Comparison of ENCODE assay signal across 20 mouse cellular contexts in the genomic region with DNA sequence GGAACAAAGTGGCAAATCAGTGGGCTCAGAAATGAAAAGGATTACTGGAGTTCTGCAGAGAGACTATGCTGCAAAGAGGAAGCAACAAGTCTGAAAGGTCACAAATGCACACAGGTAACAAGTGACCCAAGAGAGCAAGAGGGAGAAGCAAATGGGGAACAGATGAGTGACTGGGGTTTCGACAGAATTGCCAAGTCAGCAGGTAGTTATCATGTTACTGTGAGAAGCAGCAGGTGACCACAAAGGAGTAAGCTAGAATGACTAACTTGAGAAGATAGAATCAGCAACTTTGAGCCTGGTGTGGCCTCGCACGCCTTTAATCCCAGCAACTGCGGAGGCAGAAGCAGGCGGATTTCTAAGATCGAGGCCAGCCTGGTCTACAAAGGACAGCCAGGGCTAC. TPM values are rescaled to one million over a fixed set of nuclear protein-coding genes. Genes with fewer than 3 reads are reported as not detected.
DNase-seq lines count a peak whose midpoint lies in the region; ATAC-seq and TF ChIP-seq lines count a peak whose summit lies in the region.
"Had no signal": no experiment of that assay in that cellular context is flagged by ENCODE, and none has a peak within 500 bp of the region (broad histone marks: within the 10 kb centered on the region; RNA-seq: fewer than 3 reads in every experiment).

No protein-coding gene starts in this region.

- WGBS in embryonic facial prominence, embryonic 10.5 days: 85% methylated on average over 6 of the region's 6 CpGs
- WGBS in liver, embryonic 12.5 days (ENCODE audit: insufficient replicate concordance): 61% methylated on average over 6 of the region's 6 CpGs

- peak; percentile 30; the same call in 1 of the 2 replicates for ATAC-seq in granulocyte monocyte progenitor cell, adult 5-6 weeks (replicated peaks; ENCODE audit: poor library complexity, severe bottlenecking)
- 0 out of 2 replicates have a peak, but pooled peaks have one; percentile 30 for ATAC-seq in megakaryocyte, adult 5-6 weeks (ENCODE audit: poor library complexity, severe bottlenecking)
- no peak for ATAC-seq in liver, embryonic 12.5 days
- ATAC-seq: forebrain, embryonic 14.5 days had no signal

- in situ Hi-C loops in ES-E14 (cut with MboI; ENCODE audit: low sequenced_read_pairs in 2 of 2, unreplicated experiment in 2 of 2): no loop called here

- no peak overlapping the region for H3K4me2 ChIP-seq in liver, embryonic 12.5 days
- H3K4me2 ChIP-seq: embryonic facial prominence, embryonic 15.5 days; heart, embryonic 13.5 days; hindbrain, embryonic 15.5 days had no signal

- peaks cover 7% of the 10 kb centered on the region for H3K36me3 ChIP-seq in ES-E14 (ENCODE audit: control insufficient read depth, insufficient read depth, low read length, poor library complexity, severe bottlenecking)
- H3K36me3 ChIP-seq in embryonic facial prominence, embryonic 10.5 days (replicated peaks): peaks cover 84% of the 10 kb centered on the region
- H3K36me3 ChIP-seq in liver, embryonic 12.5 days: peaks cover 62% of the 10 kb centered on the region

- no peaks in the 10 kb centered on the region for H3K27me3 ChIP-seq in embryonic facial prominence, embryonic 10.5 days (replicated peaks; ENCODE audit: low read depth, poor library complexity, severe bottlenecking)
- no peaks in the 10 kb centered on the region for H3K27me3 ChIP-seq in liver, embryonic 12.5 days (replicated peaks)
- H3K27me3 ChIP-seq: embryonic facial prominence, embryonic 15.5 days; heart, embryonic 13.5 days; hindbrain, embryonic 15.5 days had no signal

- H3K4me1 ChIP-seq in ES-E14 (ENCODE audit: control insufficient read depth in 2 of 2, insufficient read depth in 2 of 2, low read length in 2 of 2, poor library complexity in 1 of 2): peaks cover 0 to 2% of the 10 kb centered on the region in 2 experiments; a peak in 1 of 4 replicates
- H3K4me1 ChIP-seq in embryonic facial prominence, embryonic 10.5 days: no peaks in the 10 kb centered on the region
- peaks cover 3% of the 10 kb centered on the region; the same call in 1 of the 2 replicates for H3K4me1 ChIP-seq in liver, embryonic 12.5 days
- H3K4me1 ChIP-seq: embryonic facial prominence, embryonic 15.5 days; forebrain, embryonic 10.5 days; heart, embryonic 13.5 days; hindbrain, embryonic 15.5 days had no signal

- H3K9me3 ChIP-seq in ES-E14 (ENCODE audit: control insufficient read depth, insufficient read depth, low read depth, low read length): no peaks in the 10 kb centered on the region
- H3K9me3 ChIP-seq in embryonic facial prominence, embryonic 10.5 days: no peaks in the 10 kb centered on the region
- no peaks in the 10 kb centered on the region for H3K9me3 ChIP-seq in liver, embryonic 12.5 days (replicated peaks)
- H3K9me3 ChIP-seq: embryonic facial prominence, embryonic 15.5 days; forebrain, embryonic 10.5 days; heart, embryonic 13.5 days; hindbrain, embryonic 15.5 days had no signal

- no peak overlapping the region for H3K4me3 ChIP-seq in ES-E14 (ENCODE audit: insufficient read depth in 1 of 2, low read depth in 1 of 2, low read length in 2 of 2, poor library complexity in 1 of 2, severe bottlenecking in 1 of 2)
- H3K4me3 ChIP-seq in embryonic facial prominence, embryonic 10.5 days: no peak overlapping the region
- H3K4me3 ChIP-seq in liver, embryonic 12.5 days: no peak overlapping the region
- H3K4me3 ChIP-seq: embryonic facial prominence, embryonic 15.5 days; erythroblast, embryonic 14.5 days; forebrain, embryonic 10.5 days; heart, embryonic 13.5 days; hindbrain, embryonic 15.5 days had no signal

- H3K27ac ChIP-seq in ES-E14 (ENCODE audit: insufficient read depth, low read depth, low read length, poor library complexity, severe bottlenecking): no peak overlapping the region
- H3K27ac ChIP-seq in embryonic facial prominence, embryonic 10.5 days (replicated peaks): no peak overlapping the region
- H3K27ac ChIP-seq in liver, embryonic 12.5 days: no peak overlapping the region
- H3K27ac ChIP-seq: embryonic facial prominence, embryonic 15.5 days; forebrain, embryonic 10.5 days; heart, embryonic 13.5 days; hindbrain, embryonic 15.5 days had no signal

- DNase-seq in 416B (ENCODE audit: low read depth) (peak; percentile 63), ES-E14 (ENCODE audit: low read depth, low spot score) (no peak)
- DNase-seq in embryonic facial prominence, embryonic 10.5 days (ENCODE audit: low spot score): no peak
- DNase-seq in Muller cell, postnatal 12 days (ENCODE audit: inconsistent ontology term): no peak
- DNase-seq in adrenal gland, adult 18-20 months (ENCODE audit: low spot score in 2 of 2): no peak
- DNase-seq: adrenal gland, adult 2 months; adrenal gland, postnatal 25 days; cerebellum, adult 2 months; cerebellum, postnatal 10 days; heart, postnatal 36 days; kidney, adult 8-10 months had no signal

- no peak overlapping the region for H3K9ac ChIP-seq in ES-E14 (ENCODE audit: insufficient read depth, low read depth, low read length, poor library complexity, severe bottlenecking)
- H3K9ac ChIP-seq in liver, embryonic 12.5 days: no peak overlapping the region
- H3K9ac ChIP-seq: embryonic facial prominence, embryonic 15.5 days; heart, embryonic 13.5 days; hindbrain, embryonic 15.5 days had no signal

TF ChIP-seq in ES-E14, 5 proteins besides CTCF, POLR2A, EP300 and RAD21:
- TF ChIP-seq MAFK (IDR thresholded peaks at IDR 0.05; ENCODE audit: insufficient read depth, low read depth, low read length) (peak; percentile 74), HCFC1 (IDR thresholded peaks at IDR 0.05; ENCODE audit: borderline replicate concordance, insufficient read depth, low read length) (no peak)

RNA-seq across cellular contexts. Expression of a gene that starts 19.2 kb away (rescaled TPM):
- 54.7 and 56.5 TPM in 2 replicates for total RNA-seq in ES-E14 (2012; rRNA removed)
- total RNA-seq in granulocyte monocyte progenitor cell, adult 5-6 weeks (2014; fragmentation: Nextera tagmentation): 38.4 and 61.3 TPM in 2 replicates
- total RNA-seq in granulocyte monocyte progenitor cell, adult 5-6 weeks (2017): 45.6 and 46.4 TPM in 2 replicates
- total RNA-seq in megakaryocyte, adult 5-6 weeks (2015): 35.0 and 37.1 TPM in 2 replicates
- 44.3 and 59.4 TPM in 2 replicates for total RNA-seq in megakaryocyte, adult 5-6 weeks (2017)
- 52.1 and 60.2 TPM in 2 replicates for polyA plus RNA-seq in embryonic facial prominence, embryonic 10.5 days (2016; fragmentation: Nextera tagmentation; extraction: Ambion mirVana)
- 10 to 100 TPM; 26.3 to 28.9 TPM for total RNA-seq in adrenal gland, adult 18-20 months (2021)
- 18.0 and 21.2 TPM in 2 replicates for polyA plus RNA-seq in liver, embryonic 12.5 days (2016; fragmentation: Nextera tagmentation; extraction: Ambion mirVana)

RNA-seq across cellular contexts. Expression of a gene that starts 41.9 kb away (rescaled TPM):
- 7.4 and 7.5 TPM in 2 replicates for total RNA-seq in ES-E14 (2012; rRNA removed)
- 11.2 and 17.3 TPM in 2 replicates for total RNA-seq in granulocyte monocyte progenitor cell, adult 5-6 weeks (2014; fragmentation: Nextera tagmentation)
- 19.2 and 26.2 TPM in 2 replicates for total RNA-seq in granulocyte monocyte progenitor cell, adult 5-6 weeks (2017)
- 98.8 and 99.9 TPM in 2 replicates for total RNA-seq in megakaryocyte, adult 5-6 weeks (2015)
- 69.8 and 75.7 TPM in 2 replicates for total RNA-seq in megakaryocyte, adult 5-6 weeks (2017)
- polyA plus RNA-seq in embryonic facial prominence, embryonic 10.5 days (2016; fragmentation: Nextera tagmentation; extraction: Ambion mirVana): 19.3 and 19.9 TPM in 2 replicates
- 10 to 100 TPM; 23.5 to 42.7 TPM for total RNA-seq in adrenal gland, adult 18-20 months (2021)
- polyA plus RNA-seq in liver, embryonic 12.5 days (2016; fragmentation: Nextera tagmentation; extraction: Ambion mirVana): 12.3 and 13.0 TPM in 2 replicates
